ENCODE assay signal across 24 mouse cellular contexts in genomic region chr12:7909746-7910360, GRCm38 (mm10).
A peak's percentile ranks its signal among the peaks of the same experiment; 100 is the strongest.
DNase-seq lines count a peak whose midpoint lies in the region; ATAC-seq and TF ChIP-seq lines count a peak whose summit lies in the region.
"Had no signal": no experiment of that assay in that cellular context is flagged by ENCODE, and none has a peak within 500 bp of the region (broad histone marks: within the 10 kb centered on the region; RNA-seq: fewer than 3 reads in every experiment).

No protein-coding gene starts in this region.

- peak; percentile 48; the same call in 1 of the 2 replicates for ATAC-seq in forebrain, embryonic 14.5 days
- no peak for ATAC-seq in forebrain, embryonic 11.5 days (replicated peaks; ENCODE audit: low FRiP score)
- no peak for ATAC-seq in kidney, embryonic 15.5 days (replicated peaks; ENCODE audit: low FRiP score)
- ATAC-seq in intestine, postnatal 0 days: peak; percentile 47; the same call in 1 of the 2 replicates
- ATAC-seq: CD4-positive, CD25-positive, alpha-beta regulatory T cell, adult 4 months; midbrain, embryonic 16.5 days had no signal

- intact Hi-C loops in heart, adult 2 months (cut with DNase I): no loop called here

- H3K36me3 ChIP-seq in forebrain, embryonic 14.5 days (ENCODE audit: control insufficient read depth, insufficient read depth, low read length): no peaks in the 10 kb centered on the region
- H3K36me3 ChIP-seq in forebrain, embryonic 11.5 days (ENCODE audit: control insufficient read depth, insufficient read depth, low read length): no peaks in the 10 kb centered on the region
- H3K36me3 ChIP-seq in kidney, embryonic 15.5 days: no peaks in the 10 kb centered on the region
- no peaks in the 10 kb centered on the region for H3K36me3 ChIP-seq in intestine, postnatal 0 days (ENCODE audit: control insufficient read depth, insufficient read depth)
- no peaks in the 10 kb centered on the region for H3K36me3 ChIP-seq in heart, adult 2 months (ENCODE audit: control insufficient read depth, insufficient read depth, low read length)
- H3K36me3 ChIP-seq: embryonic facial prominence, embryonic 10.5 days; hindbrain, embryonic 15.5 days; limb, embryonic 12.5 days; lung, embryonic 15.5 days had no signal

- TF ChIP-seq EP300 in heart, adult 2 months (IDR thresholded peaks at IDR 0.05; ENCODE audit: insufficient read depth, low read depth, low read length): no peak

- no peak overlapping the region for H3K9ac ChIP-seq in forebrain, embryonic 14.5 days (ENCODE audit: low read length)
- no peak overlapping the region for H3K9ac ChIP-seq in forebrain, embryonic 11.5 days (ENCODE audit: low read length)
- no peak overlapping the region for H3K9ac ChIP-seq in kidney, embryonic 15.5 days
- no peak overlapping the region for H3K9ac ChIP-seq in intestine, postnatal 0 days (ENCODE audit: low read depth, low read length)
- no peak overlapping the region for H3K9ac ChIP-seq in heart, adult 2 months (ENCODE audit: low read depth, low read length)
- H3K9ac ChIP-seq: hindbrain, embryonic 15.5 days; limb, embryonic 12.5 days; liver, embryonic 14.5 days; lung, embryonic 15.5 days had no signal

- H3K9me3 ChIP-seq in forebrain, embryonic 14.5 days (replicated peaks; ENCODE audit: control insufficient read depth, low read length): no peaks in the 10 kb centered on the region
- H3K9me3 ChIP-seq in forebrain, embryonic 11.5 days (ENCODE audit: control insufficient read depth, low read length): no peaks in the 10 kb centered on the region
- H3K9me3 ChIP-seq in kidney, embryonic 15.5 days (replicated peaks): no peaks in the 10 kb centered on the region
- no peaks in the 10 kb centered on the region for H3K9me3 ChIP-seq in intestine, postnatal 0 days (ENCODE audit: control insufficient read depth)
- H3K9me3 ChIP-seq: embryonic facial prominence, embryonic 10.5 days; hindbrain, embryonic 15.5 days; limb, embryonic 12.5 days; lung, embryonic 15.5 days had no signal

- peak; percentile 68 for DNase-seq in forebrain, embryonic 14.5 days (ENCODE audit: low spot score)
- DNase-seq in forebrain, embryonic 11.5 days (ENCODE audit: low spot score): no peak
- DNase-seq in kidney, adult 9 months: peak; percentile 77
- DNase-seq in brain, embryonic 14.5 days (ENCODE audit: low read depth): peak; percentile 65
- no peak for DNase-seq in heart, adult 2 months
- DNase-seq in gastrocnemius, adult 18-20 months (ENCODE audit: low spot score): no peak
- DNase-seq: adrenal gland, postnatal 14 days; cerebellum, adult 9-11 months; layer of hippocampus, postnatal 36 days; lung, postnatal 36 days; thymus, adult 18-20 months; thymus, postnatal 36 days had no signal

- H3K27me3 ChIP-seq in forebrain, embryonic 14.5 days (replicated peaks; ENCODE audit: control insufficient read depth, insufficient read depth, low read length): no peaks in the 10 kb centered on the region
- no peaks in the 10 kb centered on the region for H3K27me3 ChIP-seq in forebrain, embryonic 11.5 days (ENCODE audit: control insufficient read depth, insufficient read depth, low read length)
- H3K27me3 ChIP-seq in kidney, embryonic 15.5 days: peaks cover 17% of the 10 kb centered on the region; the same call in 1 of the 2 replicates
- no peaks in the 10 kb centered on the region for H3K27me3 ChIP-seq in intestine, postnatal 0 days (replicated peaks; ENCODE audit: control insufficient read depth, insufficient read depth, low read length)
- H3K27me3 ChIP-seq in heart, adult 2 months (ENCODE audit: control insufficient read depth, insufficient read depth, low read length): no peaks in the 10 kb centered on the region
- H3K27me3 ChIP-seq: hindbrain, embryonic 15.5 days; limb, embryonic 12.5 days; lung, embryonic 15.5 days; megakaryocyte, embryonic 14.5 days had no signal

- no peaks in the 10 kb centered on the region for H3K4me1 ChIP-seq in forebrain, embryonic 14.5 days (ENCODE audit: control insufficient read depth, insufficient read depth, low read length)
- no peaks in the 10 kb centered on the region for H3K4me1 ChIP-seq in forebrain, embryonic 11.5 days (replicated peaks; ENCODE audit: control insufficient read depth, insufficient read depth, low read length)
- H3K4me1 ChIP-seq in kidney, embryonic 15.5 days: no peaks in the 10 kb centered on the region
- H3K4me1 ChIP-seq in intestine, postnatal 0 days (replicated peaks; ENCODE audit: control insufficient read depth, insufficient read depth, low read length): peaks cover 10% of the 10 kb centered on the region; the same call in 1 of the 2 replicates
- H3K4me1 ChIP-seq in heart, adult 2 months (ENCODE audit: control insufficient read depth, insufficient read depth, low read length): no peaks in the 10 kb centered on the region
- H3K4me1 ChIP-seq: embryonic facial prominence, embryonic 10.5 days; hindbrain, embryonic 15.5 days; limb, embryonic 12.5 days; megakaryocyte, embryonic 14.5 days had no signal

- no peak for TF ChIP-seq CTCF in brain, embryonic 14.5 days (IDR thresholded peaks at IDR 0.05; ENCODE audit: borderline replicate concordance, extremely low read depth, insufficient read depth, insufficient read length)
- no peak for TF ChIP-seq CTCF in intestine, postnatal 0 days (IDR thresholded peaks at IDR 0.05; ENCODE audit: low read depth)
- TF ChIP-seq CTCF in heart, adult 2 months (IDR thresholded peaks at IDR 0.05): no peak

- WGBS in forebrain, embryonic 14.5 days: 69% methylated on average over 9 of the region's 9 CpGs
- WGBS in forebrain, embryonic 11.5 days: 70% methylated on average over 9 of the region's 9 CpGs
- 65% methylated on average over 9 of the region's 9 CpGs for WGBS in kidney, embryonic 15.5 days
- 42% methylated on average over 9 of the region's 9 CpGs for WGBS in intestine, postnatal 0 days
- 71% methylated on average over 9 of the region's 9 CpGs for WGBS in heart, adult 2 months

- no peaks in the 10 kb centered on the region for H3K79me2 ChIP-seq in heart, adult 2 months (replicated peaks; ENCODE audit: control insufficient read depth, insufficient read depth, low read length)

- no peak for TF ChIP-seq POLR2A in brain, embryonic 14.5 days (IDR thresholded peaks at IDR 0.05; ENCODE audit: borderline replicate concordance, extremely low read depth, insufficient read depth, insufficient read length, poor library complexity, severe bottlenecking)
- TF ChIP-seq POLR2A in heart, adult 2 months (IDR thresholded peaks at IDR 0.05; ENCODE audit: insufficient read depth, low read depth, low read length): no peak

- H3K4me2 ChIP-seq in forebrain, embryonic 14.5 days (ENCODE audit: low read length): no peak overlapping the region
- no peak overlapping the region for H3K4me2 ChIP-seq in forebrain, embryonic 11.5 days (ENCODE audit: low read depth, low read length, severe bottlenecking)
- no peak overlapping the region for H3K4me2 ChIP-seq in kidney, embryonic 15.5 days
- no peak overlapping the region for H3K4me2 ChIP-seq in intestine, postnatal 0 days (replicated peaks; ENCODE audit: low read depth)
- H3K4me2 ChIP-seq: heart, embryonic 11.5 days; hindbrain, embryonic 15.5 days; limb, embryonic 12.5 days; lung, embryonic 15.5 days had no signal

- H3K27ac ChIP-seq in forebrain, embryonic 14.5 days (ENCODE audit: low read depth, low read length): no peak overlapping the region
- no peak overlapping the region for H3K27ac ChIP-seq in forebrain, embryonic 11.5 days (ENCODE audit: low read depth, low read length)
- H3K27ac ChIP-seq in kidney, embryonic 15.5 days: no peak overlapping the region
- H3K27ac ChIP-seq in intestine, postnatal 0 days (ENCODE audit: low read depth, low read length): peak overlapping the region; percentile 55
- no peak overlapping the region for H3K27ac ChIP-seq in heart, adult 2 months
- H3K27ac ChIP-seq: embryonic facial prominence, embryonic 10.5 days; hindbrain, embryonic 15.5 days; layer of hippocampus, adult 2 months; limb, embryonic 12.5 days; liver, embryonic 14.5 days; lung, embryonic 15.5 days had no signal

- no peak overlapping the region for H3K4me3 ChIP-seq in forebrain, embryonic 14.5 days (ENCODE audit: low read depth, low read length)
- H3K4me3 ChIP-seq in forebrain, embryonic 11.5 days (ENCODE audit: low read depth, low read length): no peak overlapping the region
- no peak overlapping the region for H3K4me3 ChIP-seq in kidney, embryonic 15.5 days (replicated peaks)
- no peak overlapping the region for H3K4me3 ChIP-seq in intestine, postnatal 0 days (ENCODE audit: low read depth, low read length)
- H3K4me3 ChIP-seq in heart, adult 2 months: no peak overlapping the region
- H3K4me3 ChIP-seq: embryonic facial prominence, embryonic 10.5 days; hindbrain, embryonic 15.5 days; layer of hippocampus, adult 2 months; limb, embryonic 12.5 days; lung, embryonic 15.5 days; megakaryocyte, embryonic 14.5 days had no signal

Comparison
In these comparisons a context has a peak if more than half of its experiments do, and no peak if none do; other contexts are left out.
1. ATAC-seq: peak in forebrain, embryonic 14.5 days (single experiment) and intestine, postnatal 0 days (single experiment); none in forebrain, embryonic 11.5 days (single experiment) and kidney, embryonic 15.5 days (single experiment).
2. DNase-seq: peak in forebrain, embryonic 14.5 days (single experiment), kidney, adult 9 months (single experiment) and brain, embryonic 14.5 days (single experiment); none in forebrain, embryonic 11.5 days (single experiment), heart, adult 2 months (0 of 2) and gastrocnemius, adult 18-20 months (single experiment).